Mouse (Mus musculus): ENCODE data around the gene Mtus2. TPM values are rescaled to one million over a fixed set of nuclear protein-coding genes. Genes with fewer than 3 reads are reported as not detected.

Gene Mtus2
- total and polyA plus RNA-seq, 3 experiments = 0.03 to 0.13 TPM; not detected in 1

- H3K79me2 ChIP-seq (replicated peaks; ENCODE audit: control insufficient read depth, extremely low read depth, insufficient read depth, poor library complexity, severe bottlenecking) = no peaks in the 10 kb centered on the region
- no peak overlapping the region for H3K4me3 ChIP-seq (replicated peaks in 1 of 3; ENCODE audit: low read depth in 2 of 3, low read length in 2 of 3, poor library complexity in 1 of 3)
- no peaks in the 10 kb centered on the region for H3K36me3 ChIP-seq (replicated peaks in 1 of 2; ENCODE audit: control insufficient read depth in 1 of 2, insufficient read depth in 1 of 2, low read length in 1 of 2)
- H3K9me3 ChIP-seq (replicated peaks; ENCODE audit: low read length) = peaks cover 18% of the 10 kb centered on the region
- H3K9ac ChIP-seq (ENCODE audit: insufficient read depth, low read depth) = no peak overlapping the region
- no peaks in the 10 kb centered on the region for H3K4me1 ChIP-seq (ENCODE audit: control insufficient read depth in 1 of 2, insufficient read depth in 2 of 2)
- no peak overlapping the region for H3K4me2 ChIP-seq (ENCODE audit: insufficient read depth, low read depth, poor library complexity, severe bottlenecking)
- TF ChIP-seq CTCF (conservative IDR thresholded peaks at IDR 0.05 in 1 of 2, IDR thresholded peaks at IDR 0.05 in 1 of 2; ENCODE audit: low read depth in 2 of 2, low read length in 2 of 2) = peak; percentile 83 to 89
- TF ChIP-seq SMC3 (IDR thresholded peaks at IDR 0.05; ENCODE audit: low read depth, low read length) = peak; percentile 70
- TF ChIP-seq RAD21 (IDR thresholded peaks at IDR 0.05; ENCODE audit: low read depth, low read length) = peak; percentile 87
- TF ChIP-seq USF1 (IDR thresholded peaks at IDR 0.05; ENCODE audit: low read depth, low read length) = no peak
- no peak for TF ChIP-seq MYC (IDR thresholded peaks at IDR 0.05; ENCODE audit: low read depth, low read length)
- TF ChIP-seq NELFE (IDR thresholded peaks at IDR 0.05; ENCODE audit: low read depth, low read length) = peak; percentile 27; the same call in 1 of the 2 replicates
- no peak for TF ChIP-seq BHLHE40 (IDR thresholded peaks at IDR 0.05; ENCODE audit: low read depth, low read length)
- no peak for TF ChIP-seq CHD1 (IDR thresholded peaks at IDR 0.05; ENCODE audit: low read depth, low read length)
- no peak for TF ChIP-seq POLR2A (IDR thresholded peaks at IDR 0.05; ENCODE audit: low read depth, low read length)
- peaks cover 1% of the 10 kb centered on the region for H3K27me3 ChIP-seq (replicated peaks)
- DNase-seq (ENCODE audit: extremely low read depth) = peak; percentile 59
- no peak overlapping the region for H3K27ac ChIP-seq (ENCODE audit: insufficient read depth, low read depth)
- in situ Hi-C loops (cut with MboI; ENCODE audit: low pct_ligation_motif_present, low pct_unique_long_range_greater_than_20kb, low sequenced_read_pairs) (no loop called here), dilution Hi-C loops (cut with MboI; ENCODE audit: extremely low pct_ligation_motif_present, extremely low pct_unique_long_range_greater_than_20kb, low sequenced_read_pairs) (no loop called here)
These were observed 284.8 kb downstream of the Mtus2 start for GRCm38 (mm10) chr5:148241932-148242331.

- no peak overlapping the region for H3K9ac ChIP-seq (ENCODE audit: insufficient read depth, low read depth)
- H3K36me3 ChIP-seq (replicated peaks in 1 of 2; ENCODE audit: control insufficient read depth in 1 of 2, insufficient read depth in 1 of 2, low read length in 1 of 2) = no peaks in the 10 kb centered on the region
- no peak overlapping the region for H3K4me2 ChIP-seq (ENCODE audit: insufficient read depth, low read depth, poor library complexity, severe bottlenecking)
- DNase-seq (ENCODE audit: extremely low read depth) = no peak
- in situ Hi-C loops (cut with MboI; ENCODE audit: low pct_ligation_motif_present, low pct_unique_long_range_greater_than_20kb, low sequenced_read_pairs) (no loop called here), dilution Hi-C loops (cut with MboI; ENCODE audit: extremely low pct_ligation_motif_present, extremely low pct_unique_long_range_greater_than_20kb, low sequenced_read_pairs) (no loop called here)
- H3K4me1 ChIP-seq (ENCODE audit: control insufficient read depth in 1 of 2, insufficient read depth in 2 of 2) = no peaks in the 10 kb centered on the region
- TF ChIP-seq CTCF (conservative IDR thresholded peaks at IDR 0.05 in 1 of 2, IDR thresholded peaks at IDR 0.05 in 1 of 2; ENCODE audit: low read depth in 2 of 2, low read length in 2 of 2) (peak in 1 of 2 experiments; percentile 19; a peak in 2 of 4 replicates), NRF1 (IDR thresholded peaks at IDR 0.05; ENCODE audit: low read depth, low read length) (no peak)
- peaks cover 18% of the 10 kb centered on the region for H3K9me3 ChIP-seq (replicated peaks; ENCODE audit: low read length)
- H3K79me2 ChIP-seq (replicated peaks; ENCODE audit: control insufficient read depth, extremely low read depth, insufficient read depth, poor library complexity, severe bottlenecking) = no peaks in the 10 kb centered on the region
- no peak overlapping the region for H3K4me3 ChIP-seq (replicated peaks in 1 of 3; ENCODE audit: low read depth in 2 of 3, low read length in 2 of 3, poor library complexity in 1 of 3)
- no peak overlapping the region for H3K27ac ChIP-seq (ENCODE audit: insufficient read depth, low read depth)
- peaks cover 15% of the 10 kb centered on the region for H3K27me3 ChIP-seq (replicated peaks)
These were observed 287.4 kb downstream of the Mtus2 start for GRCm38 (mm10) chr5:148244471-148244870.

- dilution Hi-C loops (cut with MboI; ENCODE audit: extremely low pct_ligation_motif_present, extremely low pct_unique_long_range_greater_than_20kb, low sequenced_read_pairs) = no loop called here
- Histone ChIP-seq H3K9ac (ENCODE audit: insufficient read depth, low read depth) (no peak overlapping the region), H3K4me1 (ENCODE audit: control insufficient read depth in 1 of 2, insufficient read depth in 2 of 2) (no peaks in the 10 kb centered on the region), H3K79me2 (replicated peaks; ENCODE audit: control insufficient read depth, extremely low read depth, insufficient read depth, poor library complexity, severe bottlenecking) (no peaks in the 10 kb centered on the region), H3K27me3 (replicated peaks) (peaks cover 22% of the 10 kb centered on the region), H3K9me3 (replicated peaks; ENCODE audit: low read length) (peaks cover 18% of the 10 kb centered on the region), H3K4me3 (replicated peaks in 1 of 3; ENCODE audit: low read depth in 2 of 3, low read length in 2 of 3, poor library complexity in 1 of 3) (no peak overlapping the region), H3K36me3 (replicated peaks in 1 of 2; ENCODE audit: control insufficient read depth in 1 of 2, insufficient read depth in 1 of 2, low read length in 1 of 2) (no peaks in the 10 kb centered on the region), H3K27ac (ENCODE audit: insufficient read depth, low read depth) (no peak overlapping the region), H3K4me2 (ENCODE audit: insufficient read depth, low read depth, poor library complexity, severe bottlenecking) (no peak overlapping the region)
- DNase-seq (ENCODE audit: extremely low read depth) = no peak
- in situ Hi-C loops (cut with MboI; ENCODE audit: low pct_ligation_motif_present, low pct_unique_long_range_greater_than_20kb, low sequenced_read_pairs) = no loop called here
- no peak for TF ChIP-seq CTCF (conservative IDR thresholded peaks at IDR 0.05 in 1 of 2, IDR thresholded peaks at IDR 0.05 in 1 of 2; ENCODE audit: low read depth in 2 of 2, low read length in 2 of 2)
These were observed 288.3 kb downstream of the Mtus2 start for GRCm38 (mm10) chr5:148245386-148245785.

Data from CH12.LX (cell line).